Mouse (Mus musculus) heart, embryonic 14.5 days (tissue): ENCODE measurements around the gene Baiap2. TPM values are rescaled to one million over a fixed set of nuclear protein-coding genes. Genes with fewer than 3 reads are reported as not detected.

Experiments used
- ATAC-seq: fragments of 200-750 bp; cut with Nextera tagmentation; 2 replicates; pipeline ENCODE4 v1.8.0; 2017; ENCODE audit warnings: low read depth, moderate TSS enrichment; ENCODE audit not compliant: insufficient number of reproducible peaks, insufficient read depth, low FRiP score
- H3K27ac ChIP-seq, 2 experiments: fragments of 200-500 bp in 1 of 2; fragments of 300-500 bp in 1 of 2; sonication (generic) in 1 of 2; replicated peaks in 1 of 2; 2 replicates each; pipeline ENCODE4 v1.5.1; 2012 to 2014; ENCODE audit warnings: low read depth in 2 of 2, low read length in 2 of 2, control low read depth in 1 of 2, mild to moderate bottlenecking in 1 of 2, mixed read lengths in 1 of 2; ENCODE audit not compliant: control insufficient read depth in 1 of 2, insufficient read depth in 1 of 2
- H3K27me3 ChIP-seq: fragments of 300-500 bp; sonication (generic); 2 replicates; pipeline ENCODE4 v1.6.1; 2014; ENCODE audit warnings: mild to moderate bottlenecking, low read length, control low read depth; ENCODE audit not compliant: control insufficient read depth, insufficient read depth
- H3K36me3 ChIP-seq: fragments of 300-500 bp; sonication (generic); 2 replicates; pipeline ENCODE4 v1.6.1; 2014; ENCODE audit warnings: mild to moderate bottlenecking, control low read depth, low read length, mixed read lengths; ENCODE audit not compliant: control insufficient read depth, insufficient read depth
- H3K4me1 ChIP-seq, 2 experiments: fragments of 200-500 bp in 1 of 2; fragments of 300-500 bp in 1 of 2; sonication (generic) in 1 of 2; 2 replicates each; pipeline ENCODE4 v1.6.1; 2012 to 2014; ENCODE audit warnings: low read length in 2 of 2, control low read depth in 1 of 2, mixed read lengths in 1 of 2; ENCODE audit not compliant: control insufficient read depth in 2 of 2, insufficient read depth in 2 of 2
- H3K4me2 ChIP-seq: fragments of 300-500 bp; sonication (generic); 2 replicates; pipeline ENCODE4 v1.6.1; 2014; ENCODE audit warnings: mild to moderate bottlenecking, low read length
- H3K4me3 ChIP-seq, 2 experiments: fragments of 200-500 bp in 1 of 2; fragments of 300-500 bp in 1 of 2; sonication (generic) in 1 of 2; 2 replicates each; pipeline ENCODE4 v1.5.1; 2012 to 2014; ENCODE audit warnings: low read length in 2 of 2, mild to moderate bottlenecking in 2 of 2, control low read depth in 1 of 2, low read depth in 1 of 2, moderate library complexity in 1 of 2; ENCODE audit not compliant: control insufficient read depth in 1 of 2, insufficient read depth in 1 of 2
- H3K9ac ChIP-seq: fragments of 300-500 bp; sonication (generic); 2 replicates; pipeline ENCODE4 v1.6.1; 2014; ENCODE audit warnings: mild to moderate bottlenecking, low read length
- H3K9me3 ChIP-seq: fragments of 300-500 bp; sonication (generic); 2 replicates; pipeline ENCODE4 v1.6.1; 2016; ENCODE audit warnings: low read length, control low read depth; ENCODE audit not compliant: control insufficient read depth
- WGBS: fragments of 180-500 bp; shearing (Covaris S2); extraction: QIAGEN DNeasy Blood & Tissue Kit; methylation state at CpG from one replicate; pipeline ENCODE4 v1.1.7; 2014; 5-methylcytosine and 5-hydroxymethylcytosine counted together
- polyA plus RNA-seq: library from polyadenylated mRNA; unstranded; fragments of >200 nt; fragmentation: Nextera tagmentation; extraction: Ambion mirVana; gene quantifications from 2 replicates; pipeline ENCODE4 v1.2.1, GENCODE M21; 2014

Gene Baiap2
- polyA plus RNA-seq, 1 experiment from 2014 or later = 13.2 TPM

- WGBS = 95% methylated on average over 4 of the region's 4 CpGs
- Histone ChIP-seq H3K4me2 (no peak overlapping the region), H3K9me3 (no peaks in the 10 kb centered on the region), H3K27ac (no peak overlapping the region), H3K4me1 (peaks cover 3 to 13% of the 10 kb centered on the region in 2 experiments; a peak in 2 of 4 replicates), H3K36me3 (0 out of 2 replicates have a peak, but pooled peaks cover 11% of the 10 kb centered on the region), H3K9ac (no peak overlapping the region), H3K27me3 (no peaks in the 10 kb centered on the region), H3K4me3 (no peak overlapping the region)
- ATAC-seq = no peak
Observed at GRCm38 (mm10) chr11:119978701-119979100, 36.1 kb downstream of the Baiap2 start.

GRCm38 (mm10) chr11:119979596-119980385 is 37.2 kb downstream of the Baiap2 start:
- Histone ChIP-seq H3K27ac (no peak overlapping the region), H3K4me2 (no peak overlapping the region), H3K9me3 (no peaks in the 10 kb centered on the region), H3K36me3 (0 out of 2 replicates have a peak, but pooled peaks cover 14% of the 10 kb centered on the region), H3K4me3 (no peak overlapping the region), H3K4me1 (peaks cover 3 to 13% of the 10 kb centered on the region in 2 experiments; a peak in 2 of 4 replicates), H3K27me3 (no peaks in the 10 kb centered on the region; the same call in 1 of the 2 replicates), H3K9ac (no peak overlapping the region)
- 81% methylated on average over 10 of the region's 10 CpGs for WGBS
- ATAC-seq = no peak

GRCm38 (mm10) chr11:119981769-119982168 is 39.2 kb downstream of the Baiap2 start:
- H3K9ac ChIP-seq = no peak overlapping the region
- no peak overlapping the region for H3K27ac ChIP-seq
- H3K4me3 ChIP-seq = no peak overlapping the region
- no peak overlapping the region for H3K4me2 ChIP-seq
- WGBS = 67% methylated on average over 3 of the region's 3 CpGs
- H3K9me3 ChIP-seq = no peaks in the 10 kb centered on the region
- H3K27me3 ChIP-seq = no peaks in the 10 kb centered on the region; the same call in 1 of the 2 replicates
- H3K4me1 ChIP-seq = peaks cover 3 to 13% of the 10 kb centered on the region in 2 experiments; a peak in 2 of 4 replicates
- peaks cover 13% of the 10 kb centered on the region; the same call in 1 of the 2 replicates for H3K36me3 ChIP-seq
- no peak for ATAC-seq

GRCm38 (mm10) chr11:119982236-119982635 is 39.7 kb downstream of the Baiap2 start:
- no peak overlapping the region for H3K27ac ChIP-seq
- peaks cover 3 to 13% of the 10 kb centered on the region in 2 experiments; a peak in 2 of 4 replicates for H3K4me1 ChIP-seq
- no peaks in the 10 kb centered on the region; the same call in 1 of the 2 replicates for H3K27me3 ChIP-seq
- H3K36me3 ChIP-seq = peaks cover 13% of the 10 kb centered on the region; the same call in 1 of the 2 replicates
- no peak overlapping the region for H3K9ac ChIP-seq
- WGBS = 74% methylated on average over 3 of the region's 3 CpGs
- no peak overlapping the region for H3K4me2 ChIP-seq
- no peak overlapping the region for H3K4me3 ChIP-seq
- H3K9me3 ChIP-seq = no peaks in the 10 kb centered on the region
- no peak for ATAC-seq

- H3K36me3 ChIP-seq = peaks cover 13% of the 10 kb centered on the region; the same call in 1 of the 2 replicates
- H3K27me3 ChIP-seq = no peaks in the 10 kb centered on the region; the same call in 1 of the 2 replicates
- H3K4me2 ChIP-seq = no peak overlapping the region
- H3K4me3 ChIP-seq = no peak overlapping the region
- H3K9ac ChIP-seq = no peak overlapping the region
- peaks cover 3 to 14% of the 10 kb centered on the region in 2 experiments; a peak in 2 of 4 replicates for H3K4me1 ChIP-seq
- 89% methylated on average over 2 of the region's 2 CpGs for WGBS
- no peak for ATAC-seq
- H3K27ac ChIP-seq = no peak overlapping the region
- no peaks in the 10 kb centered on the region for H3K9me3 ChIP-seq
Observed at GRCm38 (mm10) chr11:119983151-119983550, 40.6 kb downstream of the Baiap2 start.

GRCm38 (mm10) chr11:119986751-119987425 is 44.3 kb downstream of the Baiap2 start:
- peaks cover 17 to 40% of the 10 kb centered on the region in 2 experiments for H3K4me1 ChIP-seq
- H3K36me3 ChIP-seq = peaks cover 7% of the 10 kb centered on the region; the same call in 1 of the 2 replicates
- no peak overlapping the region for H3K9ac ChIP-seq
- 80% methylated on average over 9 of the region's 9 CpGs for WGBS
- no peak overlapping the region for H3K27ac ChIP-seq
- no peaks in the 10 kb centered on the region; the same call in 1 of the 2 replicates for H3K27me3 ChIP-seq
- H3K4me3 ChIP-seq = no peak overlapping the region
- H3K9me3 ChIP-seq = no peaks in the 10 kb centered on the region
- no peak for ATAC-seq
- no peak overlapping the region for H3K4me2 ChIP-seq

DNA sequence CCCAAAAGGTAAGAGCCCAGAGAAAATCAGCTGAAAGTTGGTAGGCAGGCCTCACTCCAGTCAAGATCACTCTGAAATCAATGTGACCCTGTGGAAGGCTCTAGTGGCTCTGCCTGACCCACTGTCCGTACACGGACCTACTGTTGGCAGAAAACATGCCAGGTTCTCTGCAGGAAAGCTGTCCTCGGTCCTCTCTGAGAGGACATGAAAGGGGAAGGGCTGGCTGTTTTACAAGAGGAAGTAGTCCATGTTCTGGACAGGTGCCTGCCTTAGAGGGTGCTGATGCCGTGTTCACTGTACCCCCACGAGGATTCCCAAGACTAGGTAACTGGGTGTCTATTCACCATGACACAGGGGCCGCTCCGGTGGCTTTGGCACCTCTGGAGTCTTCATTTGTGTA is 45.3 kb downstream of the Baiap2 start:
- H3K4me2 ChIP-seq = no peak overlapping the region
- no peaks in the 10 kb centered on the region for H3K9me3 ChIP-seq
- 85% methylated on average over 7 of the region's 7 CpGs for WGBS
- H3K36me3 ChIP-seq = peaks cover 7% of the 10 kb centered on the region; the same call in 1 of the 2 replicates
- H3K4me3 ChIP-seq = no peak overlapping the region
- no peak overlapping the region for H3K9ac ChIP-seq
- no peak for ATAC-seq
- peaks cover 15 to 33% of the 10 kb centered on the region in 2 experiments for H3K4me1 ChIP-seq
- no peaks in the 10 kb centered on the region; the same call in 1 of the 2 replicates for H3K27me3 ChIP-seq
- H3K27ac ChIP-seq = no peak overlapping the region
